Mouse (Mus musculus) thymus, postnatal 14 days (tissue): ENCODE data around the gene Glrx.
A peak's percentile ranks its signal among the peaks of the same experiment; 100 is the strongest.
"Not testable (repeated sequence)": the region's sequence is repeated elsewhere in the genome, so short reads cannot be mapped to it uniquely, and the experiment has no call there.

Experiments used
- DNase-seq: peaks from one replicate; pipeline ENCODE4 v3.0.0; 2021

Gene Glrx

DNA sequence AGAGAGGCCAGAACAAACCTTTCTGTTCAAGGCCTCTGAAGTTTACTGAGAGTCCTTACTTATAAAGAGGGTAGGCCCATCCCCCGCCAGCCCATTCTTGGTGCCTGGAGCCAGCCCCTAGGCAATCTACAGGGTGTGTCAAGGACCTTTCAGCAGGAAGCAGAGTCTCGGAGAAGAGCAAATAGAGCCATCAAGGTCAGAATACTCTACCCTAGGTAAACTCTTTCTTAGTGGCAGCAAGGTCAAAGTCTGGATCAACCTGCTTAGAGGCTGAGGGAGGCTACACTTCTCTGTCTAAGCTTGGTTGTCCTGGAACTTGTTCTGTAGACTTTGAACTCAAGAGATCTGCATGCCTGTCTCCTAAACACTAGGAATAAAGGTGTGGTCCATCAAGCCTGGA, 4.2 kb upstream of the Glrx start:
- DNase-seq, result no peak

DNA sequence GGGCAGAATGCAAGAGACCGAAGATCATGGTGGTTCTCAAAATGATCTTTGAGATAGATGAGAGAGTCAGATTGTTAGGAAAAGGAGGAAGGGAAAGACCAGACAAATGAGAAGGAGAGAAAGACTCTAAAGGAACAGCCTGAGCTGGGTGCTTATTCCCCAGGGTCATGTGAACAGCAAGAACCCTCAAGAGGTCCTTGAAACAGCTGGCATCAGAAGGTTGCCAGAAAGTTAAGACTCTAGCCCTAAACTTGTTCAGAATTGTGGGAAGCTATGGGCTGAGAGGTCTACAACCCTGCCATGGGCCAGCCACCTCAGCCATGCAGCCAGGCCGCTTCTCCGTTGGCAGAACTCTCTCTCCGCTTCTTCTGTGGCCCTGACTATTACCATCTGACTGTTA, 1.2 kb upstream of the Glrx start:
- DNase-seq, result no peak

DNA sequence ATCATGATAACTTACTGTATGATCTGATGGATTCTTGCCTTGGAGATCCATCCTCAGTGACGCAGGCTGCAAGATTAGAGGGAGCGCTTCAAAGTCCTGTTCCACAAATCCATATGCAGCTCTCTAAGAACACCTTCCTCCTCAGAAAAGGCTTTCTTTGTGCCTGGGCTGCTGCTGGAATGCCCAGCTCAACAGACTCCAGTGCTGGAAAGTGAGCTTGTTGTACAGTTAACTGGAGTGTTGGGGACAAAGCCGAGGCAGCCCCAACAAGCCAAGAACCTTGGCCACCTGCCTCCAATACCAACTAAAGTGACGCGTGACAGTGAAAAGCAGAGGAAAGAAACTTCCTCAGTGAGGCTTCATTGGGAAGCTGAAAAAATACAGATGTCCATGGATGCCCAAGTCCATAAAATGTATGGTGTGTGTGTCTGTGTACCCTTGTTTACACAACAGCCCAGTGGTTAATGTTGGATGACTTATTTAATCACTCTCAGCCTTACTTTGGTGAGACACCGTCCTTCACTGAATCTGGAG, 1.2 kb downstream of the Glrx start:
- DNase-seq, result no peak

DNA sequence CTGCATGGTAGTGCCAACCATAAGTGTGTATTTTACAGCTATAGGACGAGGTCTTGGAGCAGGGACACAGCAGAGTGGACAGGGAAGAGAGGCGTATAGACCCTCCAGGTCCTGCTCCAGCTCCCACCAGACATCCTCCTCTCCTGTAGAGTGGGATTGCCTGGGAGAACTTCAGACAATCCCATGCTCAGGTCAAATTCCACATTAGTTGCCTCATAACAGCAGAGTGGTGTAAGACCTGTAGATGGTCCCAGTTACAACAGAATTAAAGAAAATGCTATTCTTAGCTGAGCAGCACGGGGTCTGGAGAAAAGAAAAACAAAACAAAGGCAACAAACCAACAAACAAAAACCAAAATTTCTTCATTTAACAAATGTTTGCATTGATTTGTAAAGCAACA, 2.3 kb downstream of the Glrx start:
- no peak for DNase-seq

DNA sequence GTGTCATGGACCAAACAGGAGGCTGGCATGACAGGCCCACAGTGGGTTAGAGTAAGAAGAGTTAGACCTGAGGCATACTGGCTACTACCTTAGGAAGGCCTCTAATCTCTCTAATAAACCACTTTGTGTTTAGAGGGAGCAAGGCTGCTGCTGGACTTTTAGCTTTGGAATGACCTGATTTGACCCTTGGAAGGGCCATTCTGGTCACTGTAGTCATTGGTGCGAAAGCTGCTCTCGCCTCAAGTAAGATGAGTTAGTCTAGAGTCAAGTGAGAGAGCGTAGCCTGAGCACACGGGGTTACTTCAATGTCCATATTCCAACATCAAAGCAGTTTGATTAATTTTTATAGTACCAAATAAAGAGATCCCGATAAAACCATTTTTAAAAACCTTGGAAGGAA, 3.7 kb downstream of the Glrx start:
- DNase-seq, result no peak

DNA sequence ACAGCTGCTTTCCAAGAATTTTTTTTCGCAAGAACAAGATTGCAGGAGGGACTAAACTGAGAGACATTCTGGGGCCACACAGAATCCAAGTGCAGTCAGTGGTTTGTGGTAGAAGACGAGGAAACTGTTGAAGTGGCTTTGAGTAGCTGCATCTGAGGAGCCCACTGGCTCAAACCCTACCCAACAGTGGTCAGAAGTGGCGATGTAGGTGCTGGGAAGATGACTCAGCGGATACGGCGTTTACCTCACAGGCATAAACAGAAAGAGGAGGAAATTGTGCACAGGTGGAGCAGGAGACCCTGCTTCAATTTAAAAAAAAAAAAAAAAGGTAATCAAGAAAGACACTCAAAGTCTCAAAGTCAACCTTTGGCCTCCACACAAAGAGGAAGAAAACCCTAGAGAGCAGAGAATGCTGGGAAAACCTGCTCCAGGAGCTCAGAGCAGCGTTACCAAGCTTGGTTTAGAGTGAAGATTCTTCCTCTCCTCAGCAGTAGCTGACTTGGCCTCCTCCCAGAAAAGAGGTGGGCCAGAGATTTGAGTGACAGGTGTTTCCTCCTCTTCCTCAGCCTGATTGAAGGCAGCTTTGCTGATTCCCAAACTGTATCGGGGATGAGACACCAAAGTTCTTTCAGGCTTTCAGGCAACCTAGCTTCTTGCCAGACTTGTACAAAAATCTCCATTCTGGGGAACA, 4.5 kb downstream of the Glrx start:
- peak; percentile 13 for DNase-seq

DNA sequence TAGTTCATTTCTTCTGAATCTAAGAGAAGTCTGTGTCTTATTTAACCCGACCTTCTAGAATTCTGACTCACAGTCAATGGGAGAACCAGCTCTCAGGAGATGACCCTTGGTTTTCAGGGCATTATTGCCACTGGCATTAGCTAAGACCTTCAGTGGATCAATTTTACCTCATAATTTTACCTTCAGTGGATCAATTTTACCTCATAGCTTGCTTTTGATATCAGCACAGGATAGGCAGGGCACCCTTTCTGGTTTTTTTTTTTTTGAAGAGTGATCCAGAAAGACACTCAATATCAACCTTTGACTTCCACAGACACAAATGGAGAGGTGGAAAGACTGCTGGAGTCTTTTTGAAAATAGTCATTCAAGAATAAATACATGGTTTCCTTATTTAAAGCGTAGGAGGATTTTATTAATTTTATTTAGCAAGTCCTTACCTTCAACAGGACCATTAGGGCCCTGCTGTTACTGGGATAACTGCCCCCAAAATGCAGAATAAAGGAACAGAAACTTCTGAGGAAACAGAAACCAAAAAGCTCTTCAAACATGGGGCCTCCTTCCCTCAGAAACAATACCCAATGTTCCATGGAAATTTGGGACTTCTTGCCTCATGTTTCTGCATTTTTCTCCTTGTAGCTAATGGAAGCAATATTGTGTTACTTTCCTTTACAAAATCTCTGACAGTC, 5.3 kb downstream of the Glrx start:
- DNase-seq, result no peak

DNA sequence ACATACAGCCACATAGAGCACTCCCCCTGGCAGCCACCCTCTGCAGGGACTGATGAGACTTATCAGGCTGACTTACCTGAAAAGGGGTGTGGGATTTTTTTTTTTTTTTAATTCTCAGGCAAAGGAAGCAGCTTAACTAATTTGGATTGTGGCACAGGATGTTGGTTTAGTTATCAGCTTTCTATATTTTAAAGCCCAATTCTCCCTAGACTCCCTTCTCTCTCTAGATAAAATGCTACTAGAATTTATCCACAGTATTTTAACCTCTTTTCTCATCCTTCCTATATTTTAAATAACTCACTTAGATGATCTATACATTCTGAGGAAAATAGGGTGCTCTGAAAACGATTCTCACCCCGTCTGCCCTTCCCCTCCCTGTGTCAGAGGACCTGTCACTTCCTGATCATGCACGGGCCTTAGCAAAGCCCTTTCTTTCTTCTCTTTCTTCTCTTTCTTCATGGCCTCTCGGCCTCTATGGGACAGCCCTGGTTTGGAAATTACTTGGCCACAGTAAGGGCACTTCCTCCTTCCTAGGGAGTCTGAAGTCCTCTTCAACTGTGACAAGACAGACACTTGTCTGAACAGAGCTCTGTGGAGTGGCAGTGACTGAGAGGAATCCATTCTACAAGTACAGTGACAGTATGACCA, 6.0 kb downstream of the Glrx start:
- no peak for DNase-seq

DNA sequence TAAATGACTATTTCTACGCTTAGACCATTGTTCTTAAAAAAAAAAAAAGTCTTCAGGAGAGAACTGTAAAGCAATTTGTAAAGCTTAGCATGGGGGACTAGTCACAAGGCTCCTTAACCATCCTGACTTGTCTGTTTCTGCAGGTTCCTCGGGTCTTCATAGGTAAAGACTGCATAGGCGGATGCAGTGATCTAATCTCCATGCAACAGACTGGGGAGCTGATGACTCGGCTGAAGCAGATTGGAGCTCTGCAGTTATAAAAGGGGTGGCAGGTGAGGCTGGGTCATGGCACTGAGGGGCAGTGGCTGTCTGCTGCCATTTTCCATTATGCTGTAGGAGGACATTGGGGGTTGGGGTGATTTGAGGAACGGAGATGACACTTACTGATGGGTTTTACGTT, 7.4 kb downstream of the Glrx start:
- no peak for DNase-seq

DNA sequence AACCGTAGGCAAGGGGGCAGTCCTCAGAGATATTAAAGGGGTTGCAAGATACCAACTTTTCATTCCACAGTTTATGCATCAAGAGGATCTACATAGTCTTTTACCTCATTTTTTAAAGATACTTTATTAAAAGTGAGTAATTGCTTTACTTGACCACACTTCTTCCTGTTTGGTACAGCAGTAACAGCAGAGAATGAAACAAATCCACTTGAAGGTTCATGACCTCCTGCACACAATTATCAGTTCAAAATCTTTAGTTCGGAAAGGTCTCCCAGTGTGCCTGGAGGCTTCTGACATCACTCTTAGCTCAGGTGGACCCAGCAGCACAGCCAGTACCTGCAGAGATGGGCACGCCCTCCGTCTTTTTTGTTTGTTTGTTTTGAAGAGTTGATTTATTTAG, 12.4 kb downstream of the Glrx start:
- no peak for DNase-seq

DNA sequence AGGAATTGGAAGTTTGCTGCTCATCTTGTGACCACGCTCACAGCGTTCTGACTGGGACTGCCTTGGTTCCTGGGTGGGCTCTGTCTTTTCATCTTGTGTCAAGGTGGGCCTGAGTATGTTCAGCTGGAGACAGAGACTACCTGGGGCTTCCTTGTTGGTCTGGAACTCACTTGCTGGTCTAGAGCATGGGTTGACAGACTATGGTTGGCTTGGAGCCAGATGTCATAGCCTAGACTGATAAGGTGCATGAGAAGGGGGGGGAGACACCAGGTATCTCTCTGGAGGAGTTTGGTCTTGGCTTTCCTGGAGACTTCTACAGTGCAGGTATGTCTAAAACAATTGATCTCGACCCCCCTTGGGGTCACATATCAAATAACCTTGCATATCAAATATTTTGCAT, 13.4 kb downstream of the Glrx start:
- no peak for DNase-seq

DNA sequence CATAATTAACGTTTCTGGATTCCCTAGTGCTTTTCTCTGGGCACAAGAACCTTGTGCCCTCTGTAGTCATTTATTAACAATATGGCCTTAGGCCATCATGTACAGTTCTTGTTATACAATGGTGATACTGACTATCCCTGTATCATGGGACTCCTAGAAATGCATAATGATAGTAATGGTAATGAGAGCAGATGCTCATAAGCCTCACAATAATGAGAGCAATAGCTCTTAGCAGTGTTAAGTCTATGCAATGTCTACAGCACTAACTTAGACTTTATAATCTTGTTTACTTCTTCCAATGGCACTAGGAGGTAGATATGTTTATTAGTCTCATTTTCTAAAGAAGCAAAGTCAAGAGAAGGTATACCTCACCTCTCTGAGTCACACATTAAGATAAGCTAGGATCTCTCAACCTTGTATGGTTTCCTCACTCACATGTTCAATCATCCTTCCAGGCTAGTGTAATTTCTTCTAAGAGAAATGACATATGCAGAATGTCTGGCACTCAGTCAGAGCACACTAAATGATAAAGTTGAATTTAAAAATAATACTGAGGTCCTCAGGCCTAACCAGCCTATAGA, 19.7 kb downstream of the Glrx start:
- no peak for DNase-seq

DNA sequence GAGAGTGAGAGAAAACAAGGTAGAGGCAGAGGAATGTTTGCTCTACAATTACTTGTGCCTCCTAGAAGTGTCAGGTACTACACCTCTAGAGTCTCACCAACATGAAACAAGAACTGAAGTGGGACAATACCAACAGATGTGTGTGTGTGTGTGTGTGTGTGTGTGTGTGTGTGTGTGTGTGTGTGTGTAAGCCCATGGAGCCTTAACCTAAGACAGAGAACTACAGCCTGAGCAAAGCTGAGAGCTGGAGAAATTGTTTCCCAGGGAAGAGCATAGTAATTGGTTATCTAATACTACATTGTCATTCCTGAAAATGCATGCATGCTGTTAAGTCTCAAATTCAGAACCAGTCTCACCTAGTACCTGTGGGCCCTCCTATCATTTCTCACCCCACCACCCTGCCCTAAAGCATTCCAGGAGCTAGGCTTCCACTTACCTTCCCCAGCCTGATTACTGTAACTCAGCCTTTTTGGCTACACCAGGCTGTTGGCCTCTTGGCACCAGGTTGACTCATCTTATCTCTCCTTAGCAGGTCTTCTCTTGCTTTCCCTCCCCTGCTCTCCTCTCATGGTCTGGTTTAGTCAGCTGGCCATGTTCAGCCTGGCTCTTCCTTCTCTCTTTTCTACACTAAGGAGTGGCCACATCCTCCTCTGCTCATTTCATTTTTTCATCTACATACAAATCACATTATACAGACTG, 26.0 kb downstream of the Glrx start:
- no peak for DNase-seq

DNA sequence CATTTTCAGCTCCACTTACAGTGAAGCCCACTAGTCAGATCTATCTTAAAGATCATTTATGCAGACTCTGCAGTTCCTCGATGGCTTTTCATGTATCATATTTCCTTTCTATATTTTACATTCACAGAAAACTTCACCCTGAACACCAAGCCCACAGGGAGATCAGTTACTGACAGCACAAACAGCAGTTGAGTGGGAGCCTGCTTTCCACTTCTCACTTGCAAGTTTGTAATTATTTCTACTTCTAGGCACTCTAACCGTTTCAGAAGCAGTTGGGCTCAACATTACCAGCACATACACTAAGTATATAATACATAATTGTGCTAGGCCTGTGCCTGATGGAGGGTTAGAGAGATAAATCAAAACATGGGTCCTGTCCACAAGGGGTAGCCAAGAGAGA, 28.2 kb downstream of the Glrx start:
- DNase-seq, result no peak

DNA sequence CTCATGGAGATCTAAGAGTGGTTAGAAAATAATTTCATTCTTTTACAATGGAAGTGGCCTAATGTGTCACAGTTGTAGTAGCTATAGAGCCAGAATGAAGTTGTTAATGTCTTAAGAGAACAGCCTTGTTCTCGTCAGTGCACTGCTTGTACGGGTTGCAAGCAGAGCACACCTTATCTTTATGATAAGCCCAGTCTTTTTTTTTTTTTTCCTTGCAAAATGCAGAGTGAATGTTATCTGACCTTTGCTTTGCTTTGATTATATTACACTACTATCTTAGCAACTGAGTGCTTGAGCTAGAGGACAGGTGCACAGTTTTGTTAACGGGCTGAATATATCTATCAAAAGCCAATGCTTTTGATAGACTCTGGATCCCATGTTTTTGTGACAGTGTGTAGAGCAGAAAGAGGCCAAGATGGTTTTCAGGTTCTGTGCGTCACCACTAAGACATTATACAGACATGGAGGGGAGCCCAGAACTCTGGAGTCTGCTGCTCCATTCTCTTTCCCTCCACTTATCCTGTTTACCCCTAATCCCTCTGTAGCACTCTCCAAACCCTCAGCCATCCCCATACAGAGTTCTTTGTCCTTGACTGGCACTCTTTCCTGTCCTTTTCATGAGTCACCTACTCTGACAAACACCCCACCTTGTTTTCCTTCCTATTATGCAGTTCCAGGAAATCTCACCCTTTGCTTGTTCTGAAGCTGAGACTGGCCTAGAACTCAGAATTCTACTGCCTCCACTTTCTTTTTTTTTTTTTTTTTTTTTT, 35.1 kb downstream of the Glrx start:
- no peak for DNase-seq

DNA sequence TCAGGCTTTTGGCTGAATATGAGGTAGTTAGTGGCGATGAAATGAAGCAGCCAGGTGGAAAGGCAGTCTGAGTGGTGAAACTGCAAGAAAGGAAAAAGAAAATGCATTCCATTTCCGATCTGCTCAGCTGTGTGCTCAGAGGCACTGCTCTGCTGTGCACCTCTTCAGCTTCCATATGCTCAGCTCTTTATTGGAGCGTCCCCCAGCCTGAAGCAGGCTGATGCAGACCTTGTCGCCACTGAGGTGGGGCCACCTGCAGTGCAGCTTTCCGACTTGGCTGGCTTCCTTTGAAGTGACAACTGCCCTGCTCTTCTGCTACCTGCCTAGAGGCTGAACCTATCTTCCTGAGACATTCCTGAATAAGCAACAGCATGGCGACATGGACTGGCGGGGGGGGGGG, 36.5 kb downstream of the Glrx start:
- not testable (repeated sequence) for DNase-seq

DNA sequence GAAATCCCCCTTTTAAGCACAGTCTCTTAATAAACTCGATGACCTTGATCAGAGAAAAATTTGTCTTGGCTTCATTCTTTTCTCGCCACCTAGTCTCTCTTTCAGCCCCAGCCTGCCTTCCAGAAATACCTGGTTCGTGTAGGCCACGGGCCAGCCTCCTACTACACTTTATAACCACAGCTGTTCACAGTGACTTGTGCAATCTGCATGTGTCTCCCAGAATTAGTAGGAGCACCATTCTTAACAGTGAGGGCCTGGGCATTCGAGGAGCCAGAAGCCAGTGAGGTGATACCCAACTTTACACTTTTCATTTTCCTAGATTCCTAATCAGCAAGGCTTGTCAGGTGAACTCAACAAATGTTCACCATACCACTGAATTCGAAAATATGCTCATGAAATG, 36.9 kb downstream of the Glrx start:
- no peak for DNase-seq

DNA sequence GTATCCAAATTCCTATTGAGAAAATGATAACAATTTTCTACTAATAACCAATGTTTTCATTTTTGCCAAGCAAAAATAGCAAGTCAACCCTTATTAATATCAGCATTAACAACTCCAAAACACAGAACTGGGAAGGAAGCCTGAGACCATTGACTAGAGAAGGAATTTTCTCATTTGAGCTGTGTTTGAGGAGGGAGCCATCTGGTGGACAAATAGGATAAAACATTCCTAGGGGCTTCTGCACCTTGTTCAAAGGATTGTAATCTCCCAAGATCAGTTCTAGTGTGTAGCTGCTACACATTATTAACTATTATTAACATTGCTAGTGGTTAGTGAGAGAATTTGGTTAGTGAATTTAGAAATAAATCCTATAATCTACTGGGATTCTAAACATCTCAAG, 38.2 kb downstream of the Glrx start:
- peak; percentile 20 for DNase-seq

DNA sequence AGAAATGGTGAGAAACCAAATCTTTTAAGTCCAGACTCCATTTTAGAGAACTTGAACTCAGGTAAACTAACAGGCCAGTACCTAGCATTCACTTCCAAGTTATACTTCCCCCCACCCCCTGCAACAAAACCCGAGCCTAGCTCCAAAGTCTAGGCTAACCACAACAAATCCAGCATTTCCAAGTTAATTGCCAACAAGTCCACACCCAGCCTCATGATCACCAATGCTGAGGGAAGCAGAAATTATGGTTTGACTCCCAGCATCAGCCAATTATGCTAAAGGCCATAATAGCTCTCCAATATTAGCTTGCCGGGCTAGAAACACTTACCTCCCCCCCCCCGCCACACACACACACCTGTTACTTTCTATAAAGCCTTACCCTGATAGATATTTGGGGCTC, 40.1 kb downstream of the Glrx start:
- no peak for DNase-seq

DNA sequence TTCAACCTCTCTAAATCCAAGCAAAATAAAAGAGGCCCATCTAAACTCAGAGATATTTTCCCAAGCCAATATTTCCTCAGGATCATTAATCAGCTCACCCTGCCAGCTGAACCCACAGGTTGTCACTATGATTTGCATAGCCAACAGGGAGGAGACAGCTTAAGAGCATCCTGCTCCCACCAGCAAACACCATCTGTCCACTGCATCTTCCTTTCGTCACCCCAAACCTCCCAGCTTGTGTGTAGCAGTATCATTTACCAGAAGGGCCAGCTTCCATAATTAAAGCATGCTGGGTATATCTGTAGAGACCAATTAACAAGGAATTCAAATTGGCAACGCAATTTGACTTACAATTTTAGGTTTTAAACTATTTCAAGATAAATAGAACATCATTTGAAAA, 40.8 kb downstream of the Glrx start:
- DNase-seq, result no peak

DNA sequence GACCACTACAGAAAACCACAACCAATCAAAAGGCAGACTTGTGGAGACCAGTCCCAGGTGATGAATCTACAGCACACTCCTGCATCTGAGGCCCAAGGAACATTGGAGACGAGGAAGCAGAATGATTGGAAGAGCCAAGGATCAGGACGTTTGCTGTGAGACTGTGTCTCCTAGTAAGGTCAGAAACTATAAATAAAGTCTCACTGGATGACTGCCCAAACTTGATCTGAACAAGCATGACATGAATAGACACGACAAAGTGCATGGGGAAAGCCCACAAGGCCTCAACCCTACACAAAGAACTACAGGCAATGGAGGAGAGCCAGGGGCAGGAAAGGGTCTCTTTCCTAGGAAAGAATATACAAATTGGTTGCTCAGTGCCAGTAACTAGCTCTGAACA, 44.1 kb downstream of the Glrx start:
- DNase-seq, result no peak

DNA sequence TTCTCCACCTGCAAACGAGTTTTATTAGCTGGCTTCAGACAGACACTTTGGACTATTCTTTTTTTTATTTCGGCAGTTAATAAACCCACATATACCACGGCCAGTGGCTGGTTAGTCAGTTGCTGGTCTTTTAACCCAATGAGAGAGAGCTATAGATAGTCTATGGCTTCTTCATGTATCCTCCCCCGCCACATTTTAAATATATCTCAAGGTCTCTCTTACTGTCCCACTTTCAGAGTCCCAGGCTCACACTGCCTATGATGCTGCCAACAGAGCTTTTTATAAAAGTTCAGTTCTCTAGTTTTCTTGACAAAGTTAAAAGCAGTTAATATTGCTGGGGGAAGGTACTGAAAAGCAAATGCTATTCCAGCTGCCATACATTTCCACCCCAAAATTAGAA, 52.2 kb downstream of the Glrx start:
- no peak for DNase-seq

DNA sequence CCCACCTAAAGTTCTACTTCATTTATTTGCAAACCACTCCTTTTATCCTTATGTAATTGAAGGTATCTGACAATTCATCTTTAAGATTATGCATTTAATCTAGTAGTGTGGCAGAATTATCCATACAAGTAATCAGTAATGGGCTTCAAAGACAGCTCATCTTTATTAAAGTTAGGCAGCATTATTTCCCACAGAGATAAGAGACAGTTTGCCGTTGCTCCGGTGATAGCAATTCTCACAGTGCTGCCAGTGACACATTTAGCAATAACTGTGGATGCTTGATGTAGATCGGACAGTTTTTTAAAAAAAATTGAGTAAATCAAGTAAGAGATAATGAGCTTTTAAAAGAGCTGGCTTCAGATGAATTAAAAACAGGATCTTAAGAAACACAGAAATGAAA, 52.6 kb downstream of the Glrx start:
- no peak for DNase-seq
